Mouse (Mus musculus) heart, adult 2 months (tissue): ENCODE data around the gene N4bp2l1. TPM values are rescaled to one million over a fixed set of nuclear protein-coding genes. Genes with fewer than 3 reads are reported as not detected.
"Not testable (repeated sequence)": the region's sequence is repeated elsewhere in the genome, so short reads cannot be mapped to it uniquely, and the experiment has no call there.

Experiments
- DNase-seq, 2 experiments: peaks; one replicate each; pipeline ENCODE4 v3.0.0; 2021
- H3K27ac ChIP-seq: fragments of 200-600 bp; 2 replicates; pipeline ENCODE4 v1.8.1; 2022
- H3K27me3 ChIP-seq: fragments of 200-500 bp; 2 replicates; pipeline ENCODE4 v1.6.1; 2012; ENCODE audit warnings: mild to moderate bottlenecking, low read length, inconsistent platforms, mixed read lengths; ENCODE audit not compliant: control insufficient read depth, insufficient read depth
- H3K36me3 ChIP-seq: fragments of 200-500 bp; 2 replicates; pipeline ENCODE4 v1.6.1; 2012; ENCODE audit warnings: low read length, inconsistent platforms; ENCODE audit not compliant: control insufficient read depth, insufficient read depth
- H3K4me1 ChIP-seq: fragments of 200-500 bp; 2 replicates; pipeline ENCODE4 v1.6.1; 2011; ENCODE audit warnings: low read length; ENCODE audit not compliant: control insufficient read depth, insufficient read depth
- H3K4me3 ChIP-seq: fragments of 200-600 bp; 2 replicates; pipeline ENCODE4 v1.8.1; 2022
- H3K79me2 ChIP-seq: fragments of 200-500 bp; replicated peaks from 2 replicates; pipeline ENCODE4 v1.6.1; 2012; ENCODE audit warnings: mild to moderate bottlenecking, inconsistent platforms, low read length, moderate library complexity, mixed read lengths; ENCODE audit not compliant: control insufficient read depth, insufficient read depth
- H3K9ac ChIP-seq: fragments of 200-500 bp; 2 replicates; pipeline ENCODE4 v1.6.1; 2012; ENCODE audit warnings: low read depth, mild to moderate bottlenecking, control low read depth, inconsistent platforms, low read length, mixed read lengths
- CTCF ChIP-seq: fragments of 200-600 bp; IDR thresholded peaks from 2 replicates; pipeline ENCODE4 v1.8.1; 2022; ENCODE audit warnings: antibody characterized with exemption, mild to moderate bottlenecking, moderate library complexity
- EP300 ChIP-seq: fragments of 200-500 bp; IDR thresholded peaks from 2 replicates; pipeline ENCODE4 v1.6.1; 2011; ENCODE audit warnings: low read depth, low read length, control low read depth; ENCODE audit not compliant: insufficient read depth
- POLR2A ChIP-seq: fragments of 200-500 bp; IDR thresholded peaks from 2 replicates; pipeline ENCODE4 v1.6.1; 2011; ENCODE audit warnings: mild to moderate bottlenecking, low read depth, low read length, control low read depth; ENCODE audit not compliant: insufficient read depth
- WGBS: fragments of 180-500 bp; shearing (Covaris S2); methylation state at CpG from one replicate; pipeline ENCODE4 v1.1.7; 2018; 5-methylcytosine and 5-hydroxymethylcytosine counted together
- intact Hi-C: fragments of 180-260 bp; cut with DNase I; formaldehyde crosslinking; loops from one replicate; pipeline ENCODE4 v1.15.1; 2025
- long read RNA-seq: library from polyadenylated mRNA; stranded (forward); transcript quantifications from one replicate; pipeline ENCODE4 v2.0.0, GENCODE M21; 2021
- polyA plus RNA-seq: library from polyadenylated mRNA; depleted of rRNA; stranded (reverse); fragments of >200 nt; gene quantifications from 2 replicates; pipeline ENCODE4 v1.2.3, GENCODE M21; 2012; rRNA removed
- total RNA-seq, 2 experiments: library from RNA; stranded (reverse); gene quantifications; 2 replicates each; pipeline ENCODE4 v1.2.3; 2021

N4bp2l1 gene
- 1 to 10 TPM; 2.5 to 3.1 TPM for total RNA-seq
- polyA plus RNA-seq = 2.7 and 4.7 TPM in 2 replicates
- long read RNA-seq, partial matches to known transcripts = 0 of 1 reads
- long read RNA-seq, other reads (novel, unspliced or antisense) = 0 of 1 reads

DNA sequence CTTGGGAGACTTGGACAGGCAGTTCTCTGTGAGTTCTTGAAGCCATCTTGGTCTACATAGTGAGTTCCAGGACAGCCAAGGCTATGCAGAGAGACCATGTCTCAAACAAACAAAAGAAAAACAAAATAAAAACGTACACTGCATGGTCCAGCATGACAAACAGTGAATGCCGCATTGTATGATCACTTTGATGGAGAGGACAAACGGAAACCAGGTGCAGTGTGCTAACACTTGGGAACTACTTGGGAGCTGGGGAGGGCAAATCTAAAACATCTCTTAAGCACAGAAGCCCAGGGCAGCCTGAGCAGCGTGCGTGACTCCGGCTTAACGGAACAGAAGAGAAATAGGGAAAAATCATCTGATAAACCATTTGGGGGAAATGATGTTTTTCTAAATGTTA, at the start of gene N4bp2l1:
Gene N4bp2l1, minus strand, starts transcription at position 101 of the 400 bp plus-strand sequence.
- Histone ChIP-seq H3K79me2 (no peaks in the 10 kb centered on the region), H3K27ac (no peak within 1 kb of the TSS), H3K4me3 (no peak within 1 kb of the TSS), H3K36me3 (no peaks in the 10 kb centered on the region), H3K27me3 (no peaks in the 10 kb centered on the region), H3K9ac (no peak within 1 kb of the TSS), H3K4me1 (no peaks in the 10 kb centered on the region; the same call in 1 of the 2 replicates)
- intact Hi-C loops = no loop called here
- DNase-seq = no peak
- 92% methylated on average over 7 of the region's 7 CpGs for WGBS
- no peak for TF ChIP-seq EP300
- TF ChIP-seq CTCF = no peak
- no peak for TF ChIP-seq POLR2A

DNA sequence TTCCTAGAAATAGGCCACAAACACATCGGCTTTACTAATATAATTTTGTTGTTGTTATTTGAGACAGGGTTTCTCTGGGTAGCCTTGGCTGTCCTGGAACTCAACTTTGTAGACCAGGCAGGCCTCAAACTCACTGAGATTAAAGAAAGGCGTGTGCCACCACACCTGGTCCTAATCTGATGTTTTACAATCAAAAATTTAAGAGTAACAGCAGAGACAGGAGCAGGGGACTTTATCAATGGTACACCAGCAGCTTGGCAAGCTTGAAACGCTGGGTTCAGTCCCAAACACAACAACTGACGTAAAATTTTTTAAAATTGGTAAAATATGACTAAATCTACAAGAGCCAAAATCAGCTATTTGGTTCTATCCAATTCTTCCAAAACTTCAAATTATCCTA, 47.9 kb upstream of the N4bp2l1 start:
- Histone ChIP-seq H3K4me3 (no peak overlapping the region), H3K27me3 (no peaks in the 10 kb centered on the region), H3K36me3 (peaks cover 11% of the 10 kb centered on the region), H3K27ac (no peak overlapping the region), H3K79me2 (no peaks in the 10 kb centered on the region), H3K4me1 (no peaks in the 10 kb centered on the region), H3K9ac (no peak overlapping the region)
- 86% methylated on average over 4 of the region's 4 CpGs for WGBS
- no peak for TF ChIP-seq CTCF
- no peak for TF ChIP-seq POLR2A
- no peak for TF ChIP-seq EP300
- no peak for DNase-seq
- intact Hi-C loops = no loop called here

DNA sequence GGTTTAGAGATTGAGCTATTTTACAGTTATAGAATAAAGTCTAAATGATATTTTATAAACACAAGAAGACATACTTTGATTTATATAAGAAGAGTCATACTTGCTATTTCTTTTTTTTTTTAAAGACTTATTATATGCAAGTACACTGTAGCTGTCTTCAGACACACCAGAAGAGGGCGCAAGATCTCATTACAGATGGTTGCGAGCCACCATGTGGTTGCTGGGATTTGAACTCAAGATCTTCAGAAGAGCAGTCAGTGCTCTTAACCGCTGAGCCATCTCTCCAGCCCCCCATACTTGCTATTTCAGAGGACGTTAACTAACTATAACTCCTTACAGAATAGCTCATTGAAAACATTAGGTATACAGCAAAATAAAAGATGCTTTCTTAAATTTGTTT, 46.4 kb upstream of the N4bp2l1 start:
- H3K79me2 ChIP-seq, intact Hi-C loops, H3K4me1 ChIP-seq, H3K27me3 ChIP-seq, DNase-seq, H3K4me3 ChIP-seq, H3K27ac ChIP-seq, H3K9ac ChIP-seq: not testable (repeated sequence)
- 97% methylated on average over 4 of the region's 4 CpGs for WGBS
- peak; percentile 32 for TF ChIP-seq CTCF
- peaks cover 11% of the 10 kb centered on the region for H3K36me3 ChIP-seq

DNA sequence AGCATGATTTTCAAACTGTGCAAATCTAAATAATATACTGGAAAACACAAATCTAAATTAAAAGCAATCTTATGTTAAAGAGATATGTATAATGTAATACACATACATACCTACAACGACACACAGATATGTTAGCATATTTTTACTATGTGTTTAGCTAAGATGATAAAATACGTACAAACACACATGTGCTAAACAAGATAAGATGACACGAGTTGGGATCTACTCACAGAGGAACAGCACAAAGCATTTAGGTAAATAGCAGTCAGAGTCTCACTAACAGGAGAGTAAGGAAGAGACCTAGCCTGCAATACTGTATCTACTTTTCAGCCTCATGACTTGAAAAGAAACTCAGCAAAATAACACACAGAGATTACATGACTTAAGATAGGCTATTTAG, 44.5 kb upstream of the N4bp2l1 start:
- Histone ChIP-seq H3K79me2 (no peaks in the 10 kb centered on the region), H3K4me3 (no peak overlapping the region), H3K4me1 (no peaks in the 10 kb centered on the region), H3K36me3 (peaks cover 8% of the 10 kb centered on the region), H3K27ac (no peak overlapping the region), H3K9ac (no peak overlapping the region), H3K27me3 (no peaks in the 10 kb centered on the region)
- no peak for DNase-seq
- TF ChIP-seq EP300 = no peak
- TF ChIP-seq CTCF = no peak
- intact Hi-C loops = no loop called here
- 70% methylated on average over 3 of the region's 3 CpGs for WGBS

DNA sequence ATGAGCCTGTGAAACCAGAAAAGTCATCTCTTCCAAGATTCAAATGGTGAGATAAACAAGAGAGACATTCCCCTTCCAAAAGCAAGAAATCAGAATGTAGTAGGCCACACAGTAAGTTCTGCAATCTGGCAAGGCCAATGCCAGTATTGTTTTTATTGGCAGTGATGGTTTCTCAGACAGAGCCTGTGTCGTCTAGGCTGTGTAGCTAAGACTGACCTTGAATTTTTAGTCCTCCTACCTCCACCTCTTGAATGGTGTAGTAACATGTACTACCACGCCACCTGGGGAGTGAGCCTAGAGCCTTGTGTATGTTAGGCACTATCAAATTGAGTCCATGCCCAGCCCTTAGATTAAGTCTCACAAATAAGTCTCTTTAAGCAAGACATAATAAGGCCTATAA, 32.7 kb upstream of the N4bp2l1 start:
- Histone ChIP-seq H3K79me2 (no peaks in the 10 kb centered on the region; the same call in 1 of the 2 replicates), H3K9ac (no peak overlapping the region), H3K4me3 (no peak overlapping the region), H3K27ac (no peak overlapping the region), H3K27me3 (no peaks in the 10 kb centered on the region), H3K36me3 (no peaks in the 10 kb centered on the region), H3K4me1 (no peaks in the 10 kb centered on the region; the same call in 1 of the 2 replicates)
- 65% methylated on average over 2 of the region's 2 CpGs for whole genome bisulfite sequencing
- intact Hi-C loops = no loop called here
- DNase-seq = no peak
- no peak for TF ChIP-seq CTCF

DNA sequence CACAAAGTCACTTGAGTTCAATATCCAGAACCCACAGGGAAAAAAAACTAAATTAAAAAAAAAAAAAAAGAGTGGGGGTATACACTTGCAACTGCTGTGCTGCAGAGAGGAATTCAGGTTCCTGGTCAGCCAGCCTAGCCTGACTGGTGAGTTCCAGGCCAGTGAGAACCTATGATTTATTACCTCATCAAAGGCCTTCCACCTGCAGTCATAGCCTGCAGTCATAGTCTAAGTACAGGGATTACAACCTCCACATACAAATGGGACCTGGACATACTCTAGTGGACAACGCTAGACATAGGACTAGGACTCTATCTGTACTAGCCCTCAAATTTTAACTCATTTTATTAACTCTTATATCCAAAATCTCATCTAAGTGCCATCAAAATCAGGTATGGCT, 32.3 kb upstream of the N4bp2l1 start:
- H3K4me1 ChIP-seq = no peaks in the 10 kb centered on the region; the same call in 1 of the 2 replicates
- no peak overlapping the region for H3K27ac ChIP-seq
- 100% methylated on average over 1 of the region's 1 CpGs for WGBS
- no peak overlapping the region for H3K4me3 ChIP-seq
- intact Hi-C loops = no loop called here
- TF ChIP-seq CTCF = no peak
- no peak for TF ChIP-seq POLR2A
- TF ChIP-seq EP300 = no peak
- H3K36me3 ChIP-seq = no peaks in the 10 kb centered on the region
- H3K9ac ChIP-seq = no peak overlapping the region
- no peaks in the 10 kb centered on the region for H3K27me3 ChIP-seq
- DNase-seq = no peak
- no peaks in the 10 kb centered on the region; the same call in 1 of the 2 replicates for H3K79me2 ChIP-seq

DNA sequence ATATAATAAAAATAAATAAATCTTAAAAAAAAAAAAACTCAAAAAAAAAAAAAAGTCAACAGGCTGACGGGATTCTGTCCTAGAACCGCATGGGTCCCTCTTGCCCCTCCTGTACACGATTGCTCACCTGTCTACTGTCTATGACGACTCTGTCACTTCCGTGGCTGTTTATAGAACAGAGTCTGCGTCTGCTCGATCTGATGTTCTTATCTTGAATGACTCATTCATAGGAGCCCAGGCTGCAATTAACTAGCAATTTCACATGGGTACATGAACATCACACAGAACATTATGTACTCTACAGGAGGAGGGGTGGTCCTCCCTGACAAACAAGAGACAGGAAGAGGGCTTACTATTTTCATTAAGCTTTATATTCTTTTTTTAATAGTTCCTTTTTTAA, 28.5 kb upstream of the N4bp2l1 start:
- H3K79me2 ChIP-seq = no peaks in the 10 kb centered on the region; the same call in 1 of the 2 replicates
- intact Hi-C loops = no loop called here
- DNase-seq = no peak
- TF ChIP-seq POLR2A (no peak), EP300 (no peak), CTCF (no peak)
- no peak overlapping the region for H3K4me3 ChIP-seq
- no peaks in the 10 kb centered on the region for H3K36me3 ChIP-seq
- 48% methylated on average over 7 of the region's 7 CpGs for WGBS
- no peaks in the 10 kb centered on the region for H3K27me3 ChIP-seq
- H3K4me1 ChIP-seq = no peaks in the 10 kb centered on the region; the same call in 1 of the 2 replicates
- H3K27ac ChIP-seq = no peak overlapping the region
- H3K9ac ChIP-seq = no peak overlapping the region
